8 mouse cellular contexts compared by ENCODE assay signal in genomic region chr5:122987211-122988020, GRCm38 (mm10). TPM values are rescaled to one million over a fixed set of nuclear protein-coding genes. Genes with fewer than 3 reads are reported as not detected.
DNase-seq lines count a peak whose midpoint lies in the region; ATAC-seq and TF ChIP-seq lines count a peak whose summit lies in the region.

No protein-coding gene starts in this region.

- no peak for TF ChIP-seq CTCF in C2C12 (IDR thresholded peaks at IDR 0.05; ENCODE audit: control insufficient read depth, insufficient read depth, insufficient read length)

- H3K4me1 ChIP-seq in heart, embryonic 13.5 days = peaks cover 54% of the 10 kb centered on the region
- H3K4me1 ChIP-seq in limb, embryonic 11.5 days (ENCODE audit: control insufficient read depth, insufficient read depth, low read length) = peaks cover 37% of the 10 kb centered on the region
- peaks cover 62% of the 10 kb centered on the region for H3K4me1 ChIP-seq in midbrain, embryonic 12.5 days

- peak overlapping the region; percentile 93 for H3K9ac ChIP-seq in heart, embryonic 13.5 days
- peak overlapping the region; percentile 79 for H3K9ac ChIP-seq in limb, embryonic 11.5 days (ENCODE audit: low read length)
- peak overlapping the region; percentile 81 for H3K9ac ChIP-seq in midbrain, embryonic 12.5 days (replicated peaks)

- no peaks in the 10 kb centered on the region for H3K9me3 ChIP-seq in heart, embryonic 13.5 days
- no peaks in the 10 kb centered on the region for H3K9me3 ChIP-seq in limb, embryonic 11.5 days (ENCODE audit: control insufficient read depth, low read length)
- H3K9me3 ChIP-seq in midbrain, embryonic 12.5 days = no peaks in the 10 kb centered on the region

- 5% methylated on average over 39 of the region's 39 CpGs for WGBS in heart, embryonic 13.5 days
- 1% methylated on average over 39 of the region's 39 CpGs for WGBS in limb, embryonic 11.5 days
- under 1% methylated on average over 39 of the region's 39 CpGs for WGBS in midbrain, embryonic 12.5 days

- no peaks in the 10 kb centered on the region for H3K27me3 ChIP-seq in C2C12 (ENCODE audit: control insufficient read depth, insufficient read depth, insufficient read length)
- H3K27me3 ChIP-seq in heart, embryonic 13.5 days (replicated peaks) = peaks cover 12% of the 10 kb centered on the region; the same call in 1 of the 2 replicates
- no peaks in the 10 kb centered on the region for H3K27me3 ChIP-seq in limb, embryonic 11.5 days (ENCODE audit: control insufficient read depth, insufficient read depth, low read length)
- H3K27me3 ChIP-seq in midbrain, embryonic 12.5 days = no peaks in the 10 kb centered on the region

- peak overlapping the region; percentile 93 for H3K27ac ChIP-seq in heart, embryonic 13.5 days (replicated peaks)
- peak overlapping the region; percentile 33; the same call in 1 of the 2 replicates for H3K27ac ChIP-seq in limb, embryonic 11.5 days (replicated peaks; ENCODE audit: low read depth, low read length)
- peak overlapping the region; percentile 91 for H3K27ac ChIP-seq in midbrain, embryonic 12.5 days (replicated peaks)

- no peaks in the 10 kb centered on the region for H3K36me3 ChIP-seq in C2C12 (ENCODE audit: control insufficient read depth, insufficient read depth)
- peaks cover 2% of the 10 kb centered on the region; the same call in 1 of the 2 replicates for H3K36me3 ChIP-seq in heart, embryonic 13.5 days
- H3K36me3 ChIP-seq in limb, embryonic 11.5 days (ENCODE audit: control insufficient read depth, insufficient read depth, low read length) = no peaks in the 10 kb centered on the region
- peaks cover 1% of the 10 kb centered on the region; the same call in 1 of the 2 replicates for H3K36me3 ChIP-seq in midbrain, embryonic 12.5 days

- 0 out of 2 replicates have a peak, but pooled peaks have one; percentile 21 for ATAC-seq in heart, embryonic 13.5 days (ENCODE audit: extremely low read depth, insufficient number of reproducible peaks, low FRiP score, low TSS enrichment)
- no peak for ATAC-seq in limb, embryonic 11.5 days (ENCODE audit: insufficient number of reproducible peaks, low FRiP score, low TSS enrichment, low read depth)
- peak; percentile 32 for ATAC-seq in midbrain, embryonic 12.5 days (ENCODE audit: low FRiP score, low read depth)

- DNase-seq in cerebellum, adult 18-20 months = peak; percentile 55 to 59
- no peak for DNase-seq in cerebellum, postnatal 4 days (ENCODE audit: low spot score in 2 of 2)
- DNase-seq in cerebellum, postnatal 36 days = peak; percentile 26 to 54
- peak; percentile 74 for DNase-seq in limb, embryonic 11.5 days (ENCODE audit: low spot score)
- peak; percentile 53 for DNase-seq in thymus, postnatal 0 days (ENCODE audit: low spot score)

- H3K79me3 ChIP-seq in C2C12 (ENCODE audit: low read depth) = no peaks in the 10 kb centered on the region

- peak overlapping the region; percentile 99 for H3K4me2 ChIP-seq in heart, embryonic 13.5 days
- H3K4me2 ChIP-seq in limb, embryonic 11.5 days (ENCODE audit: low read depth, severe bottlenecking) = peak overlapping the region; percentile 96
- peak overlapping the region; percentile 97 for H3K4me2 ChIP-seq in midbrain, embryonic 12.5 days (replicated peaks)

- no peaks in the 10 kb centered on the region for H3K79me2 ChIP-seq in C2C12 (ENCODE audit: control insufficient read depth, insufficient read depth)

- H3ac ChIP-seq in C2C12 (ENCODE audit: control insufficient read depth, insufficient read length, low read depth) = peak overlapping the region; percentile 78

- H3K4me3 ChIP-seq in C2C12 (ENCODE audit: insufficient read depth, poor library complexity, severe bottlenecking) = peak overlapping the region; percentile 51
- H3K4me3 ChIP-seq in heart, embryonic 13.5 days = peak overlapping the region; percentile 80
- H3K4me3 ChIP-seq in limb, embryonic 11.5 days (ENCODE audit: low read depth, low read length) = peak overlapping the region; percentile 69
- peak overlapping the region; percentile 75 for H3K4me3 ChIP-seq in midbrain, embryonic 12.5 days

TF ChIP-seq in C2C12, 6 proteins besides CTCF, POLR2A, EP300 and RAD21:
- TF ChIP-seq MYOG (IDR thresholded peaks at IDR 0.05; ENCODE audit: control insufficient read depth, extremely low read depth, insufficient read length) (no peak), CEBPB (IDR thresholded peaks at IDR 0.05; ENCODE audit: low read depth) (no peak), FOSL1 (IDR thresholded peaks at IDR 0.05; ENCODE audit: insufficient read depth, low read length, poor library complexity, severe bottlenecking) (no peak), MYOD1 (IDR thresholded peaks at IDR 0.05; ENCODE audit: control insufficient read depth, insufficient read length, low read depth) (no peak), USF1 (IDR thresholded peaks at IDR 0.05; ENCODE audit: low read depth) (no peak), MAX (IDR thresholded peaks at IDR 0.05) (no peak)

RNA-seq across cellular contexts. Expression of gene Kdm2b, which starts 2.2 kb away (rescaled TPM):
- 15.3 TPM for polyA plus RNA-seq in C2C12 (2012; fragmentation: generic; extraction: Trizol)
- polyA plus RNA-seq in heart, embryonic 13.5 days (2015; fragmentation: Nextera tagmentation; extraction: Ambion mirVana) = 26.3 and 28.2 TPM in 2 replicates
- 67.2 and 79.4 TPM in 2 replicates for polyA plus RNA-seq in limb, embryonic 11.5 days (2014; fragmentation: Nextera tagmentation; extraction: Ambion mirVana)
- 108 and 115 TPM in 2 replicates for polyA plus RNA-seq in midbrain, embryonic 12.5 days (2016; fragmentation: Nextera tagmentation; extraction: Ambion mirVana)
- polyA plus RNA-seq in thymus, postnatal 0 days (2015; fragmentation: Nextera tagmentation; extraction: Ambion mirVana) = 29.6 and 31.8 TPM in 2 replicates

RNA-seq across cellular contexts. Expression of gene Orai1, which starts 27.5 kb away (rescaled TPM):
- polyA plus RNA-seq in C2C12 (2012; fragmentation: generic; extraction: Trizol) = 10.8 TPM
- 19.1 TPM in 2 replicates for polyA plus RNA-seq in heart, embryonic 13.5 days (2015; fragmentation: Nextera tagmentation; extraction: Ambion mirVana)
- 10.0 and 10.3 TPM in 2 replicates for polyA plus RNA-seq in limb, embryonic 11.5 days (2014; fragmentation: Nextera tagmentation; extraction: Ambion mirVana)
- polyA plus RNA-seq in midbrain, embryonic 12.5 days (2016; fragmentation: Nextera tagmentation; extraction: Ambion mirVana) = 11.7 and 13.7 TPM in 2 replicates
- polyA plus RNA-seq in thymus, postnatal 0 days (2015; fragmentation: Nextera tagmentation; extraction: Ambion mirVana) = 16.1 and 17.3 TPM in 2 replicates

RNA-seq across cellular contexts. Expression of gene Morn3, which starts 59.4 kb away (rescaled TPM):
- polyA plus RNA-seq in C2C12 (2012; fragmentation: generic; extraction: Trizol) = not detected
- not detected in 2 replicates for polyA plus RNA-seq in heart, embryonic 13.5 days (2015; fragmentation: Nextera tagmentation; extraction: Ambion mirVana)
- 0.64 TPM in 1 of 2 replicates, not detected in the other for polyA plus RNA-seq in limb, embryonic 11.5 days (2014; fragmentation: Nextera tagmentation; extraction: Ambion mirVana)
- not detected in 2 replicates for polyA plus RNA-seq in midbrain, embryonic 12.5 days (2016; fragmentation: Nextera tagmentation; extraction: Ambion mirVana)
- polyA plus RNA-seq in thymus, postnatal 0 days (2015; fragmentation: Nextera tagmentation; extraction: Ambion mirVana) = 0.58 and 0.60 TPM in 2 replicates

Comparison
In these comparisons a context has a peak if more than half of its experiments do, and no peak if none do; other contexts are left out.
1. DNase-seq: peak in cerebellum, adult 18-20 months (2 of 2), cerebellum, postnatal 36 days (2 of 2), limb, embryonic 11.5 days (single experiment) and thymus, postnatal 0 days (single experiment); none in cerebellum, postnatal 4 days (0 of 2).
2. H3K27ac ChIP-seq: peak in every context shown above with its lines; median percentile 93 in heart, embryonic 13.5 days; 91 in midbrain, embryonic 12.5 days; 33 in limb, embryonic 11.5 days.
3. Peak in every context shown above with its lines, with median percentiles within 50 percentile points of each other: H3K4me3 ChIP-seq, H3K4me2 ChIP-seq and H3K9ac ChIP-seq.